Mouse (Mus musculus) hindbrain, embryonic 12.5 days (tissue): ENCODE data around the gene Kcnip1. TPM values are rescaled to one million over a fixed set of nuclear protein-coding genes. Genes with fewer than 3 reads are reported as not detected.

Source experiments
- ATAC-seq: fragments of 200-750 bp; cut with Nextera tagmentation; 2 replicates; pipeline ENCODE4 v1.8.0; 2017; ENCODE audit warnings: moderate TSS enrichment; ENCODE audit not compliant: low FRiP score
- H3K27ac ChIP-seq: fragments of 300-500 bp; sonication (generic); 2 replicates; pipeline ENCODE4 v1.5.1; 2016; ENCODE audit warnings: mild to moderate bottlenecking
- H3K27me3 ChIP-seq: fragments of 300-500 bp; sonication (generic); 2 replicates; pipeline ENCODE4 v1.6.1; 2016; ENCODE audit warnings: mild to moderate bottlenecking
- H3K36me3 ChIP-seq: fragments of 300-500 bp; sonication (generic); 2 replicates; pipeline ENCODE4 v1.6.1; 2016; ENCODE audit warnings: mild to moderate bottlenecking
- H3K4me1 ChIP-seq: fragments of 300-500 bp; sonication (generic); 2 replicates; pipeline ENCODE4 v1.6.1; 2016
- H3K4me2 ChIP-seq: fragments of 300-500 bp; sonication (generic); replicated peaks from 2 replicates; pipeline ENCODE4 v1.6.1; 2016; ENCODE audit warnings: mild to moderate bottlenecking
- H3K4me3 ChIP-seq: fragments of 300-500 bp; sonication (generic); 2 replicates; pipeline ENCODE4 v1.5.1; 2016; ENCODE audit warnings: mild to moderate bottlenecking
- H3K9ac ChIP-seq: fragments of 300-500 bp; sonication (generic); 2 replicates; pipeline ENCODE4 v1.6.1; 2016; ENCODE audit warnings: mild to moderate bottlenecking, moderate library complexity
- H3K9me3 ChIP-seq: fragments of 300-500 bp; sonication (generic); replicated peaks from 2 replicates; pipeline ENCODE4 v1.6.1; 2016; ENCODE audit warnings: mild to moderate bottlenecking
- WGBS: fragments of 180-500 bp; shearing (Covaris S2); methylation state at CpG from one replicate; pipeline ENCODE4 v1.1.7; 2016; 5-methylcytosine and 5-hydroxymethylcytosine counted together
- polyA plus RNA-seq: library from polyadenylated mRNA; unstranded; fragments of >200 nt; fragmentation: Nextera tagmentation; extraction: Ambion mirVana; gene quantifications from 2 replicates; pipeline ENCODE4 v1.2.1, GENCODE M21; 2016

Gene Kcnip1
- polyA plus RNA-seq, 1 experiment from 2014 or later = 31.4 TPM

DNA sequence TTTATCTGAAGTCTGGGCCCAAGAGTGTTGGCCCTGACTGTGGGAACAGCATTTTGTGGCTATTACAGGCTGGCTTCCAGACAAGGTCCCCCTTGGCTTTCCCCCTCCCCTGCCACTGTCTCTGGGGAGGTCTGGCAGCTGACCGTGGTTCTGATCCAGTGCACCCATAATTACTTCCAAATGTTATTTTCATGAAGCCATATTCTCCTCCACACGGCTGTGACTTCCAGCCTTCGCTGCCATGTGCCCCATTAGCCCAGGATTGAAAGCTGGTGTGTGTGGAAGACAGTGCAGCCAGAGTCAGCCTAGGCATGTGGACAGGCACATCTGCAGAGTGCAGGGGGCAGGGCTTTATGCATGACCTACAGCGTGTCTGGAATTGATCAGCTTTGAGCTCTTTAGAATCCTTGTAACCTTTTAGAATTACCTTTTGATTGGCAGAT lies 240.5 kb downstream of the Kcnip1 start:
- peak; percentile 61 for ATAC-seq
- no peaks in the 10 kb centered on the region for H3K9me3 ChIP-seq
- H3K4me2 ChIP-seq = no peak overlapping the region
- peaks cover 22% of the 10 kb centered on the region for H3K4me1 ChIP-seq
- H3K4me3 ChIP-seq = no peak overlapping the region
- no peak overlapping the region for H3K9ac ChIP-seq
- peaks cover 6% of the 10 kb centered on the region for H3K27me3 ChIP-seq
- peak overlapping the region; percentile 62 for H3K27ac ChIP-seq
- H3K36me3 ChIP-seq = no peaks in the 10 kb centered on the region
- WGBS = 37% methylated on average over 4 of the region's 4 CpGs

GRCm38 (mm10) chr11:33751503-33751902 lies 241.4 kb downstream of the Kcnip1 start:
- H3K36me3 ChIP-seq = no peaks in the 10 kb centered on the region
- no peak overlapping the region for H3K9ac ChIP-seq
- H3K4me3 ChIP-seq = no peak overlapping the region
- WGBS = 93% methylated on average over 6 of the region's 6 CpGs
- H3K27ac ChIP-seq = no peak overlapping the region
- ATAC-seq = no peak
- peaks cover 6% of the 10 kb centered on the region for H3K27me3 ChIP-seq
- no peaks in the 10 kb centered on the region for H3K9me3 ChIP-seq
- no peak overlapping the region for H3K4me2 ChIP-seq
- peaks cover 12% of the 10 kb centered on the region for H3K4me1 ChIP-seq

GRCm38 (mm10) chr11:33749979-33750378 lies 243.0 kb downstream of the Kcnip1 start:
- Histone ChIP-seq H3K9ac (no peak overlapping the region), H3K4me1 (peaks cover 11% of the 10 kb centered on the region), H3K4me3 (no peak overlapping the region), H3K36me3 (no peaks in the 10 kb centered on the region), H3K9me3 (no peaks in the 10 kb centered on the region), H3K4me2 (no peak overlapping the region), H3K27ac (no peak overlapping the region), H3K27me3 (peaks cover under 1% of the 10 kb centered on the region; the same call in 1 of the 2 replicates)
- 87% methylated on average over 4 of the region's 4 CpGs for WGBS
- ATAC-seq = no peak

DNA sequence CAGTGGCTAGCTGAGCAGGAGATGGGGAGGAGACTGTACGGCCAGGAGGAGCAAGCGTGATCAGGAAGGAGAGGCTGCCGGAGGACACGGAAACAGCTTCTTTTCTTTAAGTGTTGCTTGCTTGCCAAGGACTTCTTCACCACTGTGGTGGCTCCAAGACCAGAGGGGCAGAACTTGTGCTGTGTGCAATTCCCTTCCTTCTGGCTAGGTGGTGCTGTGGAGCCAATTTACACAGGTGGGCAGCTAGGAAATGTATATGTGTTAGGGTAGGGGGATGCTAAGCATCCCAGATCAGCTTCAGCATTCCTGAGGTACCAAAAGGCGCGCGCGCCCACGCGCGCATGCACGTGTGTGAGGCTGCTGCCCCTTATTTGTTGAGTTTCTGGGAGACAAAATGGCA lies 243.5 kb downstream of the Kcnip1 start:
- no peak for ATAC-seq
- 97% methylated on average over 12 of the region's 12 CpGs for WGBS
- Histone ChIP-seq H3K4me1 (peaks cover 11% of the 10 kb centered on the region), H3K36me3 (no peaks in the 10 kb centered on the region), H3K9ac (no peak overlapping the region), H3K4me2 (no peak overlapping the region), H3K9me3 (no peaks in the 10 kb centered on the region), H3K27me3 (no peaks in the 10 kb centered on the region), H3K27ac (no peak overlapping the region), H3K4me3 (no peak overlapping the region)

- H3K9me3 ChIP-seq = no peaks in the 10 kb centered on the region
- ATAC-seq = no peak
- no peaks in the 10 kb centered on the region for H3K27me3 ChIP-seq
- H3K27ac ChIP-seq = no peak overlapping the region
- H3K4me1 ChIP-seq = peaks cover 11% of the 10 kb centered on the region
- H3K4me2 ChIP-seq = no peak overlapping the region
- H3K9ac ChIP-seq = no peak overlapping the region
- H3K4me3 ChIP-seq = no peak overlapping the region
- no peaks in the 10 kb centered on the region for H3K36me3 ChIP-seq
- 82% methylated on average over 5 of the region's 5 CpGs for WGBS
Measured at GRCm38 (mm10) chr11:33748754-33749153, 244.2 kb downstream of the Kcnip1 start.

- no peaks in the 10 kb centered on the region for H3K27me3 ChIP-seq
- H3K36me3 ChIP-seq = no peaks in the 10 kb centered on the region
- WGBS = 79% methylated on average over 5 of the region's 5 CpGs
- no peak overlapping the region for H3K4me3 ChIP-seq
- no peak overlapping the region for H3K27ac ChIP-seq
- ATAC-seq = no peak
- peaks cover 8% of the 10 kb centered on the region for H3K4me1 ChIP-seq
- no peak overlapping the region for H3K4me2 ChIP-seq
- no peaks in the 10 kb centered on the region for H3K9me3 ChIP-seq
- no peak overlapping the region for H3K9ac ChIP-seq
Measured at GRCm38 (mm10) chr11:33747402-33747955, 245.5 kb downstream of the Kcnip1 start.

DNA sequence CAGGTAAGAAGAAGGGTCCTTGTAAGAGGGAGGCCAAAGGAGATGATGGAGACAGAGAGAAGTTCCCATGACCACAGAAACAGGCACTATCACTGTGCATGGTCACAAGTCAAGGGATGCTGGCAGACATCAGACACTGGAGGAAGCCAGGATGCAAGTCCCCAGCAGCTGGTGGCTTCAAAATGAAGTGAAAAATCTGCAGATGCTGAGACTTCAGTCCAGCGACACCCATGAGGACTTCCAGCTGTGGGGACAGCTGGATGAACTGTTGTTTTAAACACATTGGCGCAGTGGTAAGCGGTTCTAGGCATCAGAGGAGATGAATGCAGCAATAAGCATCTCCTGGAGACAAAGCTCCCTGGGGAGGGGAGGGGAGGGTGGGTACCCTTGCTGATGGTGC lies 246.6 kb downstream of the Kcnip1 start:
- 87% methylated on average over 3 of the region's 3 CpGs for WGBS
- H3K4me3 ChIP-seq = no peak overlapping the region
- no peak overlapping the region for H3K27ac ChIP-seq
- H3K4me2 ChIP-seq = no peak overlapping the region
- H3K27me3 ChIP-seq = no peaks in the 10 kb centered on the region
- no peak overlapping the region for H3K9ac ChIP-seq
- H3K9me3 ChIP-seq = no peaks in the 10 kb centered on the region
- H3K4me1 ChIP-seq = peaks cover 7% of the 10 kb centered on the region
- no peaks in the 10 kb centered on the region for H3K36me3 ChIP-seq
- no peak for ATAC-seq

- no peak for ATAC-seq
- Histone ChIP-seq H3K9me3 (no peaks in the 10 kb centered on the region), H3K27ac (no peak overlapping the region), H3K9ac (no peak overlapping the region), H3K4me3 (no peak overlapping the region), H3K4me1 (peaks cover 7% of the 10 kb centered on the region), H3K4me2 (no peak overlapping the region), H3K36me3 (no peaks in the 10 kb centered on the region), H3K27me3 (no peaks in the 10 kb centered on the region)
- WGBS = 89% methylated on average over 3 of the region's 3 CpGs
Measured at GRCm38 (mm10) chr11:33745821-33746329, 247.1 kb downstream of the Kcnip1 start.

DNA sequence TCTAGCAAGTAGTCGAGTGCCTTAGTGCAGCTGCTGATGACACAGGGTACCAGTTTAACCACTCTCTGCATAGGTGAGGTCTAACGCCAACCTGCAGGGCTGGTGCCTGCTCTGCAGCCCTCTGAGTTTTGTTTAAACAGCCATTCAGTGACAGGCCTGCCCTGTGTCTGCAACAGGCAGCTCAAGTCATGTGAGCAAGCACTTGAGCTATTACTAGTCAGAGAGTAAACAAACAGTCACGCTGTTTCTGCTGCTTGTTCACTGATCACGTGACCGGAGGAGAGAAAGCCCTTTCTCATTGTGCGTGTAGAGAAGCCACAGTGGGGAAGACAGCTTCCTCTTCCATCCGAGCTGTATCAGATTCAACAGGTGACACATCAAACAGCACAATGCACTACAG lies 248.5 kb downstream of the Kcnip1 start:
- H3K27ac ChIP-seq = no peak overlapping the region
- no peak overlapping the region for H3K4me2 ChIP-seq
- peaks cover 7% of the 10 kb centered on the region for H3K4me1 ChIP-seq
- no peaks in the 10 kb centered on the region for H3K27me3 ChIP-seq
- H3K9ac ChIP-seq = no peak overlapping the region
- 51% methylated on average over 7 of the region's 7 CpGs for WGBS
- H3K9me3 ChIP-seq = no peaks in the 10 kb centered on the region
- ATAC-seq = no peak
- no peak overlapping the region for H3K4me3 ChIP-seq
- no peaks in the 10 kb centered on the region for H3K36me3 ChIP-seq

DNA sequence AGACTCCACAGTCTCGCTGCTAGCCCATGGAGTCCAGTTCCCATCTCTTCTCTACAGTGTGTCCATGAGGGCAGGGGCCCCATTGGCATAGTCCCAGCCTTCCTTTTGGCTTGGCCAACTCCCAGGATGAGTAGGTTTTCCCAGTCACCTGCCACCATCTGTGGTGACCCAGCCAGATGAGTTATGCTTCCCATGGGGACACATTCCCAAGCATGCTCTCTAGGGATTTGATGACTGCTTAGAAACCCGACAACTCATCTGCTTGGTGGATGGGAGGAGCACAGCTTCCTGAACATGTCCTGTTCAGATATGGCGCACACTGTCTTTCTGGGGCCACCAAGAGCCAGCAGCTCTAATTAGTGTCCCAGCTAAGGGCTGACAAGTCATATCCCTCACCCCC lies 252.8 kb downstream of the Kcnip1 start:
- Histone ChIP-seq H3K9ac (no peak overlapping the region), H3K27me3 (0 out of 2 replicates have a peak, but pooled peaks cover 4% of the 10 kb centered on the region), H3K4me1 (peaks cover 7% of the 10 kb centered on the region), H3K9me3 (no peaks in the 10 kb centered on the region), H3K4me3 (no peak overlapping the region), H3K27ac (no peak overlapping the region), H3K4me2 (no peak overlapping the region), H3K36me3 (no peaks in the 10 kb centered on the region)
- no peak for ATAC-seq
- 83% methylated on average over 3 of the region's 3 CpGs for WGBS

DNA sequence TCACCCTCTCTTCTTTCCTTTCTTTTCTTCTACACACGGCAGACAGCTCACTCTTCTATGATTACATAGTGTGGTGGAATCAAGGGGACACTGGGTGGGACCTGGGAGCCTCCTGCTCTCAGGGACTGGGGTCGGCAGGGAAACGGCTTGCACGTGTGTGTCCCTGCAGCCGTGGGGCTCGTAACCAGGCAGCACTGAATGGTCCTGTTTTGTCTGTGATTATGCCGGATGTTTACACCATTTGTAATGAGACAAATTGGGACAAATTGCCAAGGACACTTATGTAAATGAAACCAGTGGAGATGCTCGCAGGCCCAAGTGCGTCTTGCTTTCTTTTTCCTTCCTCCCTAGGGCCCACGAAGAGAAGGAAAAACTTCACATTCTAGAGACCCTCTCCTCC lies 256.5 kb downstream of the Kcnip1 start:
- 55% methylated on average over 10 of the region's 10 CpGs for WGBS
- H3K27me3 ChIP-seq = peaks cover 11% of the 10 kb centered on the region; the same call in 1 of the 2 replicates
- H3K27ac ChIP-seq = no peak overlapping the region
- no peaks in the 10 kb centered on the region for H3K36me3 ChIP-seq
- H3K4me2 ChIP-seq = no peak overlapping the region
- H3K4me3 ChIP-seq = no peak overlapping the region
- no peak overlapping the region for H3K9ac ChIP-seq
- H3K9me3 ChIP-seq = no peaks in the 10 kb centered on the region
- no peak for ATAC-seq
- H3K4me1 ChIP-seq = no peaks in the 10 kb centered on the region; the same call in 1 of the 2 replicates

GRCm38 (mm10) chr11:33733269-33733668 lies 259.7 kb downstream of the Kcnip1 start:
- peak; percentile 20; the same call in 1 of the 2 replicates for ATAC-seq
- no peaks in the 10 kb centered on the region for H3K36me3 ChIP-seq
- 6% methylated on average over 3 of the region's 3 CpGs for WGBS
- no peak overlapping the region for H3K4me3 ChIP-seq
- H3K27me3 ChIP-seq = peaks cover 11% of the 10 kb centered on the region; the same call in 1 of the 2 replicates
- H3K9ac ChIP-seq = no peak overlapping the region
- H3K9me3 ChIP-seq = no peaks in the 10 kb centered on the region
- no peak overlapping the region for H3K27ac ChIP-seq
- H3K4me2 ChIP-seq = no peak overlapping the region
- H3K4me1 ChIP-seq = no peaks in the 10 kb centered on the region

DNA sequence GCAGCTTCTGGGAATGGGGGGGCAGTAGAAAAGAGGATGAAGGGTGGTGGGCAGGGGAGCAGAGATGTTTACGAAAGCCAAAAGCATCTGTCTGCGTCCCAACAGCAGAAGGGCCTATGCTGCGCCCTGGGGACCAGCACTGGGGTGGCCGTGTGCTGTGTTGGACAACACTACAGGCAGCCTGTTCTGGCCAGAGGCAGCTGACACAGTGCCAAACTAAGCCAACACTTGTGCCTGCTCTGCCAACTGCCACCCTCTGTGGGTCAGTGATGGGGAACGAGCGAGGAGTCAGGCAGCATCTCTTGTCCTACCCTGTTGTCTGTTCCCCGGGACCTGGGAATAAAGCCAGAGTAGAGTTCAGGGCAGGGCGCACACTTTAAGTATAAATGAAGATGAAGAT lies 260.6 kb downstream of the Kcnip1 start:
- no peak overlapping the region for H3K4me3 ChIP-seq
- no peak overlapping the region for H3K4me2 ChIP-seq
- no peak overlapping the region for H3K27ac ChIP-seq
- H3K27me3 ChIP-seq = peaks cover 11% of the 10 kb centered on the region; the same call in 1 of the 2 replicates
- no peak for ATAC-seq
- 88% methylated on average over 8 of the region's 8 CpGs for WGBS
- no peak overlapping the region for H3K9ac ChIP-seq
- no peaks in the 10 kb centered on the region for H3K9me3 ChIP-seq
- no peaks in the 10 kb centered on the region for H3K36me3 ChIP-seq
- no peaks in the 10 kb centered on the region for H3K4me1 ChIP-seq
